Comparison of ENCODE assay signal across 18 mouse cellular contexts in the genomic region with DNA sequence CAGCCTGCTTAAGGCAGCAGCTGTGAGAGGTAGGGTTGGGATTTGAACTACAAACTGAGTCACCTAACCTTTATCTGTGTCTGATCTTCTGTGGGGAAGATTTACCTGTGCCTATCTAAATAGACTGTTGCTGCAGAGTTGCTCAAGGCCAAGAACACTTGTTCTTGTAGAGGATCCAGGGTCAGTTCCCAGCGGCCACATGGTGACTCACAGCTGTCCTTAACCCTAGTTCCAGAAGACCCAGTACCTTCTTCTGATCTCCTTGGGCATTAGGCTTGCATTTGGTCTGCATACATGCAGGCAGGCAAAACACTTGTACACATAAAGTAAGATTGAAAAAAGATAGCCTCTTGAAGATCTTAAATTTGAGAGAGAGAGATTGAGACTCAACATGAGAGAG. TPM values are rescaled to one million over a fixed set of nuclear protein-coding genes. Genes with fewer than 3 reads are reported as not detected.
A peak's percentile ranks its signal among the peaks of the same experiment; 100 is the strongest.
DNase-seq lines count a peak whose midpoint lies in the region.
"Had no signal": no experiment of that assay in that cellular context is flagged by ENCODE, and none has a peak within 500 bp of the region (broad histone marks: within the 10 kb centered on the region; RNA-seq: fewer than 3 reads in every experiment).

No protein-coding gene starts in this region.

- DNase-seq in adrenal gland, adult (ENCODE audit: inconsistent age in 2 of 2, low spot score in 1 of 2), result peak; percentile 52 to 74
- no peak for DNase-seq in adrenal gland, adult 18-20 months (ENCODE audit: low spot score in 2 of 2)
- DNase-seq in adrenal gland, adult 2 months, result peak; percentile 43
- no peak for DNase-seq in adrenal gland, adult 8-10 months
- peak; percentile 27 to 36 for DNase-seq in adrenal gland, postnatal 36 days
- DNase-seq in adrenal gland, postnatal 10 days, result no peak
- DNase-seq: adrenal gland, postnatal 14 days; adrenal gland, postnatal 25 days; B cell, adult 2 months; cerebellum, adult 11 months; cerebellum, adult 11-12 months; cerebellum, adult 18-20 months; cerebellum, adult 2 months; cerebellum, adult 8-10 months; cerebellum, adult 9-10 months; cerebellum, adult 9-11 months; cerebellum, postnatal 10 days; cerebellum, postnatal 14 days had no signal

RNA-seq across cellular contexts. Expression of a gene that starts 6.6 kb away (rescaled TPM):
- total RNA-seq in adrenal gland, adult 18-20 months (2021), result 100 to 1,000 TPM; 124 to 141 TPM
- 100 to 1,000 TPM in 1 of 2 experiments, 10 to 100 TPM in 1; 84.4 to 127 TPM for total RNA-seq in adrenal gland, adult 2 months (2021)
- polyA plus RNA-seq in adrenal gland, adult 2 months (2012; rRNA removed), result 13.2 and 17.0 TPM in 2 replicates
- total RNA-seq in adrenal gland, adult 8-10 months (2022), result 100 to 1,000 TPM; 109 to 161 (median 148) TPM
- 100 to 1,000 TPM; 110 to 152 TPM for total RNA-seq in adrenal gland, postnatal 36 days (2021)
- total RNA-seq in adrenal gland, postnatal 10 days (2021), result 10 to 100 TPM; 64.9 to 66.4 TPM

RNA-seq across cellular contexts. Expression of a gene that starts 6.6 kb away (rescaled TPM):
- total RNA-seq in adrenal gland, adult 18-20 months (2021), result 10 to 100 TPM; 37.1 to 39.2 TPM
- 10 to 100 TPM; 35.8 to 45.5 TPM for total RNA-seq in adrenal gland, adult 2 months (2021)
- 36.3 and 39.3 TPM in 2 replicates for polyA plus RNA-seq in adrenal gland, adult 2 months (2012; rRNA removed)
- total RNA-seq in adrenal gland, adult 8-10 months (2022), result 10 to 100 TPM; 39.9 to 69.3 (median 52.3) TPM
- total RNA-seq in adrenal gland, postnatal 36 days (2021), result 10 to 100 TPM; 40.5 to 46.7 TPM
- 10 to 100 TPM; 35.9 to 39.0 TPM for total RNA-seq in adrenal gland, postnatal 10 days (2021)

Comparison
In these comparisons a context has a peak if more than half of its experiments do, and no peak if none do; other contexts are left out.
1. DNase-seq: peak in adrenal gland, adult (2 of 2), adrenal gland, adult 2 months (single experiment) and adrenal gland, postnatal 36 days (2 of 2); none in adrenal gland, adult 18-20 months (0 of 2), adrenal gland, adult 8-10 months (single experiment) and adrenal gland, postnatal 10 days (single experiment).